Mouse (Mus musculus) right cerebral cortex, postnatal 4 days (tissue): ENCODE measurements around the gene Six6.
A peak's percentile ranks its signal among the peaks of the same experiment; 100 is the strongest.

Experiments
- DNase-seq: peaks from one replicate; pipeline ENCODE4 v3.0.0-alpha.2; 2022

Gene Six6

DNA sequence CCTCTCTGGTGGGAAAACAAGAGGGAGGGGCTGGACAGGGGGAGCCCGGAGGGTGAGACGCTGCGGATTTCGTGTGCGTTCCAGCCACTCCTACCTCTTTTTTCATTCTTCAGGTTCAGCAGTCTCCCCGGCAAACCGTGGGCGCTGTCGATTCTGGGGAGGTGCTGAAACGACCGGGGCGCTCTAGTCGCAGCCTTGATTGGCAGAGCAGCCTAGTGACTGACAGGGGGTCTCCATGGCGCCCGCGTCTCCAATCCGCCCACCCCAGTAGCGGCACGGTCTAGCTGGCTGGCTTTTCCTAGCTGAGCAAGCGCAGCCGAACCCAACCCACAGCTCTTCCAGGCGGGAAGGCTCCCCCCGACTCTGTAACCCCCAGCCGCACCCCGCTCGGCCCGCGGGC, at the start of gene Six6:
Gene Six6, plus strand, starts transcription at position 277 of the 400 bp plus-strand sequence.
- DNase-seq: peak; percentile 19

- DNase-seq: peak; percentile 18
These were observed 22.3 kb upstream of the Six6 start for GRCm38 (mm10) chr12:72917159-72917993.

DNA sequence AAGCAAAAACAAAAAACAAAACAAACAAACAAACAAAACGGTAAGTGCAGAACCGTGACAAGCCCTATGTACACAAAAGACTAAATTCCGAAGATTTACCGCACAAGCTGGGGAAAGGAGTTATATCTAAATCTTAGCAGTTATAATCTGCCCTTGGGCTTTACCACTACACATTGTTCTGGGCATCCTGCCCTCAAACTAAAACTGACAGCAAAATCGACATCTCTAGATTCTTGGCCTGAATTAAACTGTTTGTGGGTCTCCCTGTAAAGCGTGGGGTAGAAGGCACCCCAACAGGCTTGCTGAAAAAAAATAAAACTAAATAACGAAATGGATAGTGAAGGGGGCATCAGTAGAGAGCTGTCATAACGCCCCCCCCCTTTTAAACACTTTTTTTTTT, 2.9 kb upstream of the Six6 start:
- DNase-seq: no peak

DNA sequence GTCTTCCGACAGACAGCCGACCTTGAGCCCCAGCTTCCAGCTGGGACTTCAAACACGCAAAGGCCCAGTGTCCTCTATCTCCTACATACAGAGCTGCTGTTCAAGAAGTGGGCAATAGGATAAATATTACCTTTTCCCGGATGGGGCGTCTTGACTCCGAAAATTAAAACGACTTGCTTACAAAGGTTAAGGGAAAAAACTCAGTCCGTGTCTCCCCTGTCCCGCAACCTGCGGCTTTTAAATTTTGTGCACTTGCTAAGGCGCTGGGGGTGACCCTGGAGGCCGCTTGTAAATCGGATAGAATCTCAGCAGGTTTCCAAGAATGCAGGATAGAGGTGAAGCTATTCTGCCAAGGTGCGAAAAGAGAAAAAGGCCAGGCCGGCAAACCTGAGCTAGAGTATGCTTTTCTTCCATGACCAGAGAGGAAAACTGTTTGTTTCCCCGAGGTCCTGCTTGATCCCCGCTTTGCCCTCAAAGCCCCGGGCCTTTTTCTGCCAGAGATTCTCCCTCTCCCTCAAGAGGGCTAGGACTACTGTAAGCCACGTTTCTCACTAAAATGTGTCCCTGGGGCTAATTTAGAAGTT, 2.1 kb upstream of the Six6 start:
- DNase-seq: peak; percentile 3

DNA sequence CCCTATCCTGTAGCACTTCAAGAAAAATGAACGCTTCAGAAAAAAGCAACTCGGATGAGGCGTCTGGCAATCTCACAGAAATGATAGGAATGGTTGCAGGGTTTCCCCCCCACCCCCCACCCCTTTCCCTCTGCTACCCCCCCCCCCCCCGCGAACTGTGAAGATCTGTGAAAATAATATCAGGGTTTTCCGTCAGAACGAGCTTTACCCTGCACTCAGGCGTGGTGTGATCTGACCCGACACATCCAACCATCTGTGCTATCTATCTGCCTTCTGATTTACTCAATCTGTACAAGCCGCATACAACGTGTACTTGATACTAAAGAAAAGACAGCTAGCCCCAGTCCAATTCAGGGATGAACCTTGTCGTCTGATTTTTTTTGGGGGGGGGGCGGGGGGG, 1.5 kb upstream of the Six6 start:
- no peak for DNase-seq

- DNase-seq: no peak
These were observed 847 bp upstream of the Six6 start for GRCm38 (mm10) chr12:72938600-72939490.

- peak; percentile 6 for DNase-seq
These were observed 554 bp downstream of the Six6 start, which contains the start of gene 4930447C04Rik for GRCm38 (mm10) chr12:72940071-72940821. TSS of gene 4930447C04Rik (minus strand) at chr12:72940774.

- DNase-seq: no peak
These were observed 1.2 kb downstream of the Six6 start for GRCm38 (mm10) chr12:72940822-72941397.

- peak; percentile 5 for DNase-seq
These were observed 1.8 kb downstream of the Six6 start for GRCm38 (mm10) chr12:72941398-72942051.

GRCm38 (mm10) chr12:72942171-72942570, 2.5 kb downstream of the Six6 start:
- no peak for DNase-seq

GRCm38 (mm10) chr12:72943574-72944110, 4.0 kb downstream of the Six6 start:
- no peak for DNase-seq

- DNase-seq: no peak
These were observed 4.9 kb downstream of the Six6 start for GRCm38 (mm10) chr12:72944411-72945225.

DNA sequence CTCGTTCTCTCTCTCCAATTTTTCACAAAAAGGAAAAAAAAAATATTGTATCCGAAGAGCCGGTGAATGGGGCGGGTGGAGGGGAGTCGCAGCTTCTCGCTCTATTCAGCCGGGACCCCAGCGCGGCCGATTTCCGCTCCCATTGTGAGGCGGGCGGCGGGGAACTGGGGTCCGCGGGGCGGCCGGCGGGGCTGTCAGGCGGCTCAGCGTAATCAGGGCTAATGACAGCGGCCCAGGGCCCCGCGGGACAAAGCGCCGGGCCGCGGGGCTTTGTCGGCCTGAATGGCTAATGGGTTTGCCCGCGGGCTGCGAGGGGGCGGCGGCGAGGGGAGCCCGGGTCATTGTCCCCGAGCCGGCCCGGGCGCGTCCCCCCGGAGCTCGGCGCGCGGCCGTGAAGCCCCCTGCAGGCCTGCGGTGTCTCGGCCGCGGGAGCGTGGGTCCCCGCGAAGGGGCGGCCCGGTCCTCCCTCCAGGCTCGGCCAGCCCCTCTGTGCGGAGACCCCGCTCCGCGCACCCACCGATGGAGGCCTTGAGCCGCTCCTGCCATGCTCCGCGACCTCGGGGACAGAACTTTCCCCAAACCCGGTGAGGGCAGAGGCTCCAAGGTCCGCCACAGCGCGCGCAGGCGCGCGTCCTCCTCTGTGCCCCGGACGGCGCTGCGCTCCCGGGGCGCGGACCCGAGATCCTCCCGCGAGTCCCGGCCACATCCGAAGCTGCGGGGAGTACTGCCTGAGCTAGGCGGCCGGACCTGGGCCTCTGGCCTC, 5.8 kb downstream of the Six6 start:
- DNase-seq: no peak

DNA sequence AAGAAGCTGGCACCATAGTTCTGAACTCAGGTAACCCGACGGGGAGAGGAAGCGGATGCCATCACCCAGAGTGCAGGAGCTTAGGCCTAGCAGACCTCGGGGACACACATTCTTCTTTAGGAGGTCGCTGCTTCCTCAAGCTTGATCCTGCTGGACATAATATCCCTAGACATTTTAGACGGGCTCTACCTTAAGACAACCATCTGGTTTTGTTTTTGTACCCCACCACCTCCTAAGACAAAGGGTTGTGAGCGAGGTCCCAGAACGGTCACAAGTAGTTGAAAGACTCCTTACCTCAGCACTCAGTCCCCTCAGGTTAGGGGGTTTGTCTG, 6.3 kb downstream of the Six6 start:
- no peak for DNase-seq

- DNase-seq: no peak
These were observed 7.1 kb downstream of the Six6 start for GRCm38 (mm10) chr12:72946805-72947204.

DNA sequence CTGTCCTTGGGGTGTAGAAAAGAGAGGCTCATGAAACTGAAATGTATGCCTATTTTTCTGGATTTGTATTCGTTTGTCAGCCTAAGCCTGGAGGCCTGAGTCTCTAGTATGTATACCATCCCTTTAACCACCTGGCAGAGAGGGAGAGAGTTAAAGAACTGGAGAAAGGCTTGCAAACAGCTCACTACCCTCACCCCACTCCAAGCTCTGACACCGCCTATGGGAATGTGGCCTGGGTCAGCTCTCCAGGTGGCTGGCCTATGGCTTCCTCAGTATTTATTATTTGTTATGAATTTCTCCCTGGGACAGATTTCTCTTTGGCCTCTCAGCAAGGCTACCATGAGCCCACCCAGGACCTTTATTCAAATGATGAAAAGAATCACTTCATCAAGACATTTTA, 7.6 kb downstream of the Six6 start:
- DNase-seq: no peak

- DNase-seq: no peak
These were observed 13.4 kb downstream of the Six6 start for GRCm38 (mm10) chr12:72953089-72953488.

DNA sequence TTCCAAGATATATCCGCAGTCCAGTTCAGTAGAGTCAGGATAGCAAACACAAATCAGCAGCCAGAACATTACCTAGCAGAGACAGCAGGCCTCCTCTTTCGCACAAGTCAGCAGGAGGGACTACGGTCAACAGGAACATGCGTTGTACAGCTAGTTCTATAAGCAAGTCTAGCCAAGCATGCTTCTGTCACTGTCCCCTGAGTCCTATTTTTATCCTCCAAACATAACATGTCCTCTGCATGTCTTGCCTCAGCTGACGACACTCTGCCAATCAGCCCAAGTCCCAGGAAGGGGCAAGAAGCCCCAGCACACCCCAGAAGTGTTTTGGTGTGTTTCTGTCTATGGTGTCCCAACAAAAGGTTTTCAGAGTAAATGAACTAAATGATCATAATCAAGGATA, 14.2 kb downstream of the Six6 start:
- no peak for DNase-seq

- DNase-seq: no peak
These were observed 15.2 kb downstream of the Six6 start for GRCm38 (mm10) chr12:72954906-72955305.
